Mouse (Mus musculus) heart, postnatal 4 days (tissue): ENCODE data around the gene Ezr. TPM values are rescaled to one million over a fixed set of nuclear protein-coding genes. Genes with fewer than 3 reads are reported as not detected.

Source experiments
- DNase-seq: peaks from one replicate; pipeline ENCODE4 v3.0.0; 2021
- total RNA-seq, 2 experiments: library from RNA; stranded (reverse); gene quantifications; 2 replicates each; pipeline ENCODE4 v1.2.3; 2021

Ezr gene
- total RNA-seq, 2 experiments from 2014 or later, result 103 to 104 TPM

DNA sequence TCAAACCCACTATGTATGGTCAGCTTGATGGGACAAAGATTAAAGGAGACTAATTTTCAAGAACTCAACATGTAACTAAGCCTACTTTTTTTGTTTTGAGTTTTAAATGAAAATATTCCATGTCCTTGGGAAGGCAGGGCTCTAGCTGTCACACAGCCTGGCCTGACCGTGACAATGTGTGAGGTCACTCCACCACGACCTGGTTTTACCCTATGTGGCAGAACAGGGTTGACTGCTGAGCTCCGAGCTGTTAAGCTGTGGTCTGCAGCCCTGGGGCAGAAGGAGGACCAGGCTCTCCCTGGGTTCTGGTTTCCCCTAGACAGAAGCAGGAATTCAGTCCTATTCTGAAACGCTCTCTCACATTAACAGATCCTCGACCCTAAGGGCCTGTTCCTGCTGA lies 14.8 kb downstream of the Ezr start:
- no peak for DNase-seq

DNA sequence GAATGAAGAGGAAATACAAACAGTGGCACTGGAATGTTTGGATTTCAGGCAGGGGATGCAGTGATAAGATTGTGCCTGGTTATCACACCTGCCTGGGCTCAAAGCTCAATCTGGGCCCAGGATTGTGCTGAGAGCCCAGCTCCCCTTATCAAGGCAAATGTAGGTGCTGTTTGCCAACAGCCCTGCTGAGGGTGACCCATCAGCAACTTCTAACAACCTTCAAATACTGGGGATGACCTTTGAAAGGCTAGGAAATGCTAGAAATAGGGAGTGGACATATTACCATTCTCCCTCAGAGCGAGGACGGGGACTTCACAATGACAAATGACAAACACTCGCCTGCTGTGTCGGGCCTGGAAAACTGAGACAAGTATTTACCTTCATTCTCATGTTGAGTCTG lies 15.8 kb downstream of the Ezr start:
- no peak for DNase-seq

DNA sequence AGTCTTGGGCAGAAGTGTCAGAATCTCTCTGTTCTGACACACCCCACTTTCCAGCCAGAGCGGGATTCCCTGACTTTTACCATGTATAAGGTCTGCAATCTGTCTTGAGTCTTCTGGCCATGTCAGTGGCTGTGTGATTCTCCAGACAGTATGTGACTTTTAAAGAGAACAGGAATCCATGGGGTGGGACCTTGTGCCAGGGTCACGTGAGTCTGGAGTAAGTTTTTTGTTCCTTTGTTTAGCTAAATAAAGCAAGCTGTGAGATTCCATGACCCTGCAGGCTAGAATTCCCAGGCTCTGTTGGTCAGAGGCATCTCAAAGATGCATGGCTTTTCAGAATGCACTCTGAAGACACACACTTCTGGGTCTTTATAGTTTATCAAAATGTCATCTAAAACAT lies 16.7 kb downstream of the Ezr start:
- DNase-seq, result no peak

DNA sequence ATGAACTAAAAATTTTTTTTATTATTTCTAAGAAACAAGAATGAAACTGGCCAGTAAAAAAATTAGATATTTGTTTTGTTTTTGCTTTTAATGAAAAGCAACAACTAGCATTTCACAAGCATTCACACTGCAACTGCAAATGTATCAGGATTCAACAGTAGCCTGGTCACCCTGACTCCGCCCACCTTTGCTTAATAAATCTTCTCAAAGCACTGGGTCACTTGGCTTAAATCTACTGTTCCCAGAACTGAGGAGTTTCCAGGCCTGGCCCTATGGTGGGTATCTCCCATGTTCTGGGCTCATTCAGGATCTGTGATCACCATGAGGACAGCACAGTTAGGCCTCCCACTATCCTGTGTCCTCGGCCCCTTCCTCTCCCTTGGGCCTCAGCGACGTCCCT lies 17.9 kb downstream of the Ezr start:
- DNase-seq, result no peak

DNA sequence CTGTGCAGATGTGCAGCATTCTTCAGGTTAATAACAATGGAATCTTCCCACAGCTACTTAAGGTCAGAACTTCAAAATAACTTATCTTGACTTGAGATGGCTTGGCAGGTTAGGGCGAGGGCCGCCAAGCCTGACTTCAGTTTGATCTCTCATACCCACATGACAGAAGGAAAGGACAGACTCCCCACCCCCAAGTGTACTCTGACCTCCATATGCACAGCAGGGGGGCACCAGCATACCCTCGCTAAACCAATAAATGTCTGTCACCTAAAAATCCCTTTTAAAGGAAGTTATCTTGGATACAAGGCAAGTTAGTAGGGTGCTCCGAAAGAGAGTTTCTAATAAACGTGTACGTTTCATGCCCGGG lies 18.4 kb downstream of the Ezr start:
- DNase-seq, result no peak

DNA sequence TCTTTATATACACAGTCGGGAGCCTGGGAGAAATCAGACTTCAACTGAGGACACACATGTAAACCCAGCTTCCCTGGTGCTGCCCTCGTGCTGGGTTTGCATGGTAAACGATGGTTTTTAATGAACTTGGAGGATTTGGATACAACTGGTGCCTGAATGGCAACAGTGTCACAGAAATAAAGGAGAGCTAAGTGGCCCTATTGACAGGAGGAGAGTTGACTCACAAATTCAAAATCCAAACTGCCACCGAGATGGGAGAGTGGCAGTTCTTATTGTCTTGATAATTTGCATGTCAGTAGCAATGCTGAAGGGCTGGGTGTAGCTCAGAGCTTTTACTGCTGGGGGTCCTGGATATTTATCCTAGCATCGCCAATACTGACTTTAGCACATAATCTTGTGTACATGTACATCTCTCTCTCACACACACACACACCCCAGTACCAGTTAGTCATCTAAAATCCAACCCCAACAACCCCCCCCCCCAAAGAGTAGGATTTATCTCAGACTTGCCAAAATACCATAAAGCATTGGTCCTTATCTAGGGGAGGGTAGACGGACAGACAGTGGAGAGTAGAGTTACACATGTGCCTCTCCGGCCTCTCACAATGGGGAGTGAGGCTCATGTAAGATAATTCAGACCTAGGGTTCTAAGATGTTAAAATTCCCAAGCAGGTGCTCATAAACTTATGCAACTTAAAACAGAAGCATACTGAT lies 18.9 kb downstream of the Ezr start:
- DNase-seq, result no peak

DNA sequence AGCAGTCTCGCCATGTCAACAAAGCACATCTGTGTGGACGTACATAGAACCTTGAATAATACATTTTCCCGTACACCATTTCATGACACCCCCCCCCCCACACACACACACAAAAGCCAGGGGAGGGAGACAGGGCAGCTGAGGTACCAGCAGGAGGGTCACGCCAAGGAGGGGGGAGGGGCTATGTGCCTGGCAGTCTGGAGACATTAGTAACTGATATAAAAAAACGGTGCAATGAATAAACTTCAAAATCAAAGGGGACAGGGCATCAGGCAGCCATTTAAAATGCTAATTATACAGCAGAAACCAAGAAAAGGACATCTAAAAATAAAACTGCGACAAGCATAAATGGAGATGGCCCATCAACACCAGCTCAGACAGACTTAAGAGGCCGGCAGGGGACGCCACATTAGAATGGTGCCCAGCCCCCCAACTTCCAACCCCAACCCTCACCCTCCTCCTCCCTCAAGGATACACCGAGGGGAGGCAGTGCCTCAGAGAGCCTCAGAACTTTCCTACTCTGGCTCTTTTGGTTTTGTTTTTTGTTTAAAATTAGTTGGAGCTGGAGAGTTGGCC lies 22.8 kb downstream of the Ezr start:
- DNase-seq, result no peak

DNA sequence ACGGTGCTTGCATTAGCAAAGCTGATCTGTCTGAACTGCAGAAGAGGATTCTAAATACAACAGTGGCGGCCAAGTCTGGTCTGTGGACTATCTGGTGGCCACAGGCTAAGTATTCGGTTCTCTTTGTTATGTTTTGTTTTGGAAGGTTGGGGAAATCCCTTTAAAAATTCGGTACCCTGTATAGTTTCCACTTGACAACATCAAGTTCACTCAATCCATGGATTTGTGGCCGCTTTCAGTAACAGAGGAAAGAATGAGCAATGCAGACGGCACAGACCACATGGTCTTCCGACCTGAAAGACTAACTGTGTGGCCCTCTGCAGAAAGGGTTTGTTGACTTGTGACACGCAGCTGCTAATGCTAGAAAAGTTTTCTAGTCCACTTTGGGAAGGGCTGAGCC lies 23.7 kb downstream of the Ezr start:
- DNase-seq, result no peak

DNA sequence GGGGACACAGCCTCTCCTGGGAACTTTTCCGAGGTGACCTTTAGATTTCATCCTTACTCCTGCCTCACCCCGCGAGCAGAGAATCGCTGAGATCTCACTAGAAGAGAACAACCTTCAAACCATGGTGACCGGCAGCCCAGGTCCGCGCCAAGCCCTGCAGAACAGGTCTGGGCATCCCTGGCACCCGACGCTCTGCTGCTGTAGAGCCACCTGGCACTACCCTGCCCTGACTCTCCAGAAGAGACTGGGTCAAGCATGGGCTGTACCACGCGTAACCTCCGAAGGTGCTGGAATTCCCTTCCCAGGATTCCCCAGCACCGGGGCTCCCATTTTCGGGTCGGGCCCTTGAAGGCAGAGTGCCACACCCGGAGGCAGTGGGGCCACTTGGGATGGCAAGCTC lies 24.7 kb downstream of the Ezr start:
- DNase-seq, result no peak

DNA sequence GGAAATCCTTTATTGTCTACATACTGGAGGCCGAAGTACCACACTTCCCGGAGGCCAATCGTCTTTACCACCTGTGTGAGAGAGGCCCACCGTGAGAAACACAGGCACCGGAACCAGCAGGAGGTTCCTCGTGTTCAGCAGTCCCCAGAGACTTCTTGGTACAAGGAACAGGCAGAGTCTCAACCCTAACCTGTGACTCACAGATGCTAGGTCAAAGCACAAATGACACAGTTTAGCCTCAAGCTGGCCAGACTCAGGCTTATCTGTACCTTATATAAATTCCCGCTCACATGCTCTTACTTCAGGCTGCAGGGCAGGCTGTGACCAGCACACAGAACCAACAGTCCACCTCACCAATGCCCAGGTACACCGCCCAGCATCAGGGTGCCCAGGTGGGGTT lies 26.7 kb downstream of the Ezr start:
- no peak for DNase-seq

DNA sequence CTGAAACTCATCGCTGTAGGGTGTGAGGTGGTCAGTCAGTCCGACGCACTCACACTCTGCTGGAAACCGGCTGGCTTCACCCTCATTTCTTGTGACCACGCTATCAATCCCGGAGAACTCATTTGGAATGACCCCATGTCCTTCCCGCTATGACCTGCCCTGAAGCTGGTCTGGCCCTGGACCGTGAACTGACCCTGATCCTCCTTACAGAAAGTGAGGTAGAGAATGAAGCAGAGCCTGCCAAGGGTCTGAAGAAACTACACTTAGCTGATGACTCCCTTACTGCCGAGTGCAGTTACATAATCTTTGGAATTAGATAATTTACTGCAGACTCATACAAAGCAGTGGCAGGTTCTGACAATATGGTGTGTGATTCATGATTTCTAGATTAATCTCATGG lies 27.4 kb downstream of the Ezr start:
- no peak for DNase-seq

DNA sequence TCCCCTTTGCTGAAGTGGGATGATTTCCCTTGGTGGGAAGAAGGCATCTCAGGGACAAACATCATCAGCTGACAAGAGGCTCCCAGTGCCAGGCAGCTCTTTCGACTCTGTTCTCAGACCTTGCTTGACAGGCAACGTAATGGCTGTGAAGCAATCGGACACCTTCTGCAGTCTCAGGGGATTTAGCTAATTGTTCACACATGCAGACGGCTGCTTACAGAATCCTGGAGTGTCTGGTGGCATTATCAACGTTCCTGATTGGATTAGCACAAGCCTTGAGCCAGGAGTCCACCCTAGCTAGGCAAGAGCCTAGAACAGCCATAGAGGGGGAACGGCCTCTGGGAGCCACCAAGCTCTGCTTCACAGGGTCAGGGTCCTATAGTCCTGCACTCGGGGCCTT lies 30.2 kb downstream of the Ezr start:
- DNase-seq, result no peak

DNA sequence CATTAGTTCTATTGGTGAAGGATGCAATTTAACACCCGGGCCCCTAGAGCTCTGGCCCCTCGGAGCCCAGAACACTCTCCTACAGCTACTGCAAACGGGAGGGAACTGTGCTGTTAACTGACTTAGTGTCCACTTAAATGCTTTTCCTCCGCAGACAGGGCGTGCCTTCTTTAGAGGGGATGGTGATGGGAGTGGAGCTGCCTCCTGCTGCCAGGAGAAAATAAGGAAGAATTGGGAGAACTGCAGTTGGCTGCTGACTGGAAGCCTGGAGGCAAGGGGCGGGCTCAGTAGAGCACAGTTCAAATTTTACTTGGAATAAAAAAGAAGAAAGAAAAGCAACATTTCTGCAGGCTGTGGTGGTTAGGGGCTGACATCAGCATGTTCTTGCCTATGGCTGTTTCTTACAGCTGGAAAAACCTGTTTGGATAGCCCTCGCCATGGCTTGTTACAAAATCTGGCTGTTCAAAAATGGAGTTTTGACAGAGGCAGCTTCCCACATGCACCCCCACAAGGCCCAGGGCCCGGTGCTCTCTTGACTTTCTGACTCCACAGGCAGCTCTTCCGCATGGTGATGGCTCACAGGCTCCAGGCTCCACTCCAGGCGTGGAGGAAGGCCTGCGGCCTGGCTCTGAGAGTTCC lies 31.2 kb downstream of the Ezr start:
- DNase-seq, result no peak

DNA sequence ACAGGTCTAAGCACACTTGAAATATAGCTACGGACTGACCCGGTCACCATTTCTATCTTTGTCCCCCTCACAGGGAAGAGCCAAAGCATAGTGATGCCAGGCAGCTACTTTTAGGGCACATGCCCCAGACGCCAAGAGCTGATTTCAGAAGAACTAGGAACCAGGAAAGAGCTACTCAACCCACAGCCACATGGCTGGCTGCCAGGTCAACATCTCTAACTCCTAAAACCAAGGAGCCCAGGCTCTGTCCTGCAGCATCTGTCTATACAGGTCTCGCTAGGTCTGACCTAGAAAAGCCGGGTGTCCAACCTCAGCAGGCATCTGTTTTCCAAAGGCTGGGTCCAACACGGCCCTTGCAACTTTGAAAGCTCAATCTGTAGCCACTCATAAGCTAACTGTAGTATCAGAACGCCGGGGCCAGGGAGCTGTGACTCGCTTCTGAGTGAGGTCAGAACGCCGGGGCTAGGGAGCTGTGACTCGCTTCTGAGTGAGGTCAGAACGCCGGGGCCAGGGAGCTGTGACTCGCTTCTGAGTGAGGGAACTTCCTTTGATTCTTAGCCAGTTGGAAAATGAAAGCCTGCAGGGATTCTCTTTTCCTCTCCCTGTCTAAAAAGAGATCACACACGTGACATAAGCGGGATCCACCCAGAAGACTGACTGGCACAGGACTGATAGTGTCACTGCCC lies 33.7 kb downstream of the Ezr start:
- DNase-seq, result peak; percentile 59

DNA sequence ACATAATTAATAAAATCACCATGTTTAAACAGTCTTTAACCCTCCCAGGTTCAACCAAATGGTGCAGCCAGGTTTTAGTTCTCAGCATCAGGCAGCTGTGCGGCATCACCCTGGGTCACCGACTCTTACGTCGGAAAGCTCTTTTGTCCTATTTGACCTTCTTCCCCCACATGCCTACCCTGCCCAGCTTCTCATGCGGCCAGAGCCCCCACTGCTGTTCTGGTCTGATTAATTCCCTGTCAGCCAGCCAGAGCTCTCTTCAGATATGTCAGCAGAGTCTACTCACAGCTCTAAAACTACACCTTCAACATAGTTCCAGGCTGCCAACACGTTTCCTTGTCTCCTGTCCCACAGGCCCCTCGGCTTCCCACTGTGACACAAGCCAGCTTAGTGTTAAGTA lies 35.1 kb downstream of the Ezr start:
- DNase-seq, result peak; percentile 74

DNA sequence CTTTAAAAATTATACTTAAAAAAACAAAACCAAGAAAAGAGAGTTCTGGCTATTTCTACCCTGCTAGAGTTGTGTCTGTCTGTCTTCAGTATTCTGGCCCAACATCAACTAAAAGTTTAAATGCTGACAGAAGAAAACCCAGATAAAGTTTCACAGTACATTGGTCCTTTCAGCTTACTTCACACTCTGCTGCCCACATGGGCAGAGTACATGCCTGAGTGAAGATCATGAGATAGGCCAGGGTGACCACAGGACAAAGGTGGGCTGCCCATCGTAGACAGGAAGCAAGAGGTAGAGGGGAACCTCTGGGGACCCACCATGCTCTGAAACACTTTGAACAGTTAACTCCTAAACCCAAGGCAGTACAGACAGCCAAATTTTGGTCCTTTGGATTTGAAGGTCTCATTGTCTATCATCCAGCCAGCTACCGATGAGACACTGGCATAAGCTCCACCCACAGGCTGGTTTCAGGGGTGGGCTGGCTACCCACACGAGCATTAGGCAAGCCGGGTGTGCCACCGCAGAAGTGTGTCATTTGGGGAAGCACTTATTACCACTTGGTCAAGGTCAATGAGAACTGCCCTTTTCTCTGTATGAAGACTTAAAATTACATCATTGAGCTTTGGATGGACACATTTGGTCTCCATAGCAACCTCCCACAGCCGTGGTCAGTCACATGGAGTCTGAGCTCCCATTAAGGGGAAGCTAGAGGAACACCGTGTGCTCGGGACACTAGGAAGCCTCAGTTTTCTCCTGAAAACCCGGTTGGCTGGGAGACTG lies 35.9 kb downstream of the Ezr start:
- DNase-seq, result no peak

DNA sequence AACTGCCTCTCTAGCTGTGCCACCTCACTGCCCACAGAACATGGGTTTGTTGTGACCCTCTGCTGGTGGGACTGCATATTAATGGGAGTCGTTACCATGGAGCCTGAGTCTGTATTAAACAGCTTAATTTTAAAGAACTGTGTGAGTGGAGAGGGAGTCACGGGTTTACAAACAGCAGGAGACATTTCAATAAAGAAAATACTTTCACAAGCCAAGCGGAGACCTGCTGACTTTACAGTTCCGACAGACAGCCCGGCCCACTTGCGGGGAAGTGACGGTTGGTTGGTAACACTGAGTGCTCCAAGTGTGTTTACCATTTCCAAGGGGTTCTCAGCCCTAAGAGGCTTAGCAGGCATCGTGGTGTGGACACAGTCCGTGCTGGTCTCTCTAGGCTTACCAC lies 36.6 kb downstream of the Ezr start:
- no peak for DNase-seq

DNA sequence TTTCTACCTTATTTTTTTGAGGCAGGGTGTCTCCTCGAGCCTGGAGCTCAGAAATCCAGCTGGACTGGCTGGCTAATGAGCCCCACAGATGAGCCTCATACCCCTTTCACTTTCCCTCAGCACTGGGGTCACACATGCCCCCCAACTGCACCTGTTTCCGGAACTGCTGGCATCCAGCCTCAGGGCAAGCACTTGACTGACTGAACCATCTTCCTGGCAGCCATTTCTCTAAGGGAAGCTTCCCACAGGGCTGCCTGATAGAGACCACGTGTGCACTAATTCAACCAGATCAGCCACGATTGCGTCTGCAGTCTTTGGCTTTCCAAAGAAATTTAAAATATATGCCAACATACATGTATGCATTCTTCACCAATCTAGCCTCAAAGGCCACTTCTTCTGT lies 37.1 kb downstream of the Ezr start:
- no peak for DNase-seq

DNA sequence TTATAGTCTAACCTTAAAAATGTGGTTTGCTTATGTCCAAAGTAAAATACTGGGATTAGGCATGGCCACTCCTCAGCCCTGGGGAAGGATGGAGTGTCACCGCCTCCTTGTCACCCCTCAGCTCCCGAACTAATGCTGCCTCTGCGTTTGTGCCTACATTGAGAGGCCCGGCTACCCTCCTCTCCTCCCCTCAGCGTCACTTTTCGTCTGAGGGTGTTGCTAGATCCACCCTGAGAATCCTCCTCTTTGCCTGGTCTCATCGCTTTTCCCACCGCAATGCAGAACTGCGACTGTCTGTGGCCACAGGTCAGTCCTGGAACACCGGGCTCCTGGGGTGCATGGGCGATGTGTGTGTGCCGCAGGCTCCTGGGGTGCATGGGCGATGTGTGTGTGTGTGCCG lies 37.7 kb downstream of the Ezr start:
- DNase-seq, result no peak

DNA sequence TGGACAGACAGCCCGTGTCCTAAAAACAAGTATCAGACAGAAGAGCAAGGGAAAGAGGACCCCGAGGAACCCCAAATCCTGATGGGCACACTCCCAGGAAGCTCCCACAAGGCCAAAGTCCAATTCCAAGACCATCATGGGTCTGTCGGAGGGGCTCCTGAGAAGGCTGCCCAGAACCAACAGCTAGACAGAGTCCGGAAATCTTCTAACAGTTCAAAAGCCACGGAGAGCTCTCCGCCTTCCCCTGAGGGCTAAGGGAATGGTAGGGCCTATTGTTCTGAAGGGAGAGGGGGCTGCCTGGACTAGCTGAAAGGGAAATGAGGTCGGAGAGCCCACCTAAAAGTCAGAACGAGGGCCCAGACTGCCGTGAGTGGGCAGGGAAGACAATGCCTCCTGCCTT lies 38.2 kb downstream of the Ezr start:
- no peak for DNase-seq

DNA sequence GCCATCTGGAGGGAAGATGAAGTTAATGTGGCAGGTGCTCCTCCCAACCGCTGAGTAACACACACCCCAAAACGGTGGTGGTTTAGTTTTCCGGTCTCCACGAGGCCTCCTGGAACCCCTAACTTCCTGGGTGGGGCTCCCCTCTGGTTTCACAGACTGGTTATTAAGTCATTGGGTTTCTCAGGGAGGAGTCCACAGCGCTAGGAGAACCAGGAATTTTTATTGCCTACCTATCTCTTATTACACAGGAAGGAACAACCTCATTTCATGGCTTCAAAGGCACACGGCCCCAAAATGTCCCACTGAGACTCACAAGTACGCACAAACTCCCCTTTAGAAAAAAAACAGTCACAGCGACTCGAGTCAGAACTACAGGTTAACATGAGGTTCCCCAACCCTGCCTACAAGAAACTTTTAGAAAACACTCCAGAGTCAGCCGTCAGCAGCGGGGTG lies 38.8 kb downstream of the Ezr start:
- no peak for DNase-seq

DNA sequence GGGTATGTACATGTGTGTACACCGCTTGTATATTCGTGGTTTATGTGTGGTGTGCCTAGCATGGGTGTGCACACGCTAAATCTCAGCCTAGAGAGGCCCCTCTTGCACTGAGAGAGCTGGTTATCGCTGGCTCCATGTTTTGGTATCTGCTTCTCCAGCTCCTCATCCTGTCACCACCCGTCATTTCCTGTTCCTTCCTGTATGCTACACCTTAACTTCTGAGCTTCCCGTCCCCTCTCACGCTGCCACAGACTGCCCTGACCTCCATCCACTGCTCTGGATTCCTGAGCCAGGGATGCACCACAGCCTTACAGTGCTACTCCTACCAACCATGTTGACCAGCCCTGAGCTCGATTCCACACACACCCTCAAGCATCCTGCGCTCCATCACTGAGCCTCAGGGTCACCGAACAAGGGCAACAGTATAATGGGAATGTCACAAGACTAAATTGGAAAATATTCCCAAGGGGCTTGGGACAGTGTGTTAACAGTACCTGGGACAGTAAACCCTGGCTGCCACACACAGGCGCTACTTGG lies 39.5 kb downstream of the Ezr start:
- DNase-seq, result no peak
